Mouse (Mus musculus) MEL (cell line): ENCODE data around the gene Limd2. TPM values are rescaled to one million over a fixed set of nuclear protein-coding genes. Genes with fewer than 3 reads are reported as not detected.
"Not testable (repeated sequence)": the region's sequence is repeated elsewhere in the genome, so short reads cannot be mapped to it uniquely, and the experiment has no call there.

Experiments used
- DNase-seq: peaks from one replicate; pipeline ENCODE4 v3.0.0; 2011; ENCODE audit warnings: low read depth, low spot score
- H3K27ac ChIP-seq: 2 replicates; pipeline ENCODE4 v1.5.1; 2012; ENCODE audit warnings: low read depth, mild to moderate bottlenecking, control low read depth, low read length, moderate library complexity; ENCODE audit not compliant: control insufficient read depth
- H3K27me3 ChIP-seq, 2 experiments: fragments of 150-350 bp in 1 of 2; sonication (generic) in 1 of 2; 2 replicates each; pipeline ENCODE4 v1.6.1; 2012; ENCODE audit warnings: low read length in 2 of 2, mild to moderate bottlenecking in 2 of 2, improper control_type of control experiment in 1 of 2, moderate library complexity in 1 of 2; ENCODE audit not compliant: insufficient read depth in 2 of 2, control insufficient read depth in 1 of 2
- H3K36me3 ChIP-seq, 2 experiments: 2 replicates each; pipeline ENCODE4 v1.6.1; 2012 to 2014; ENCODE audit warnings: low read length in 2 of 2, improper control_type of control experiment in 1 of 2, inconsistent platforms in 1 of 2, mild to moderate bottlenecking in 1 of 2; ENCODE audit not compliant: insufficient read depth in 2 of 2, control insufficient read depth in 1 of 2
- H3K4me1 ChIP-seq, 2 experiments: fragments of 150-350 bp in 1 of 2; sonication (generic) in 1 of 2; 2 replicates each; pipeline ENCODE4 v1.6.1; 2012; ENCODE audit warnings: low read length in 2 of 2, improper control_type of control experiment in 1 of 2, mild to moderate bottlenecking in 1 of 2; ENCODE audit not compliant: insufficient read depth in 2 of 2, control insufficient read depth in 1 of 2
- H3K4me3 ChIP-seq, 2 experiments: fragments of 150-350 bp in 1 of 2; sonication (generic) in 1 of 2; 2 replicates each; pipeline ENCODE4 v1.5.1; 2012; ENCODE audit warnings: low read depth in 2 of 2, low read length in 2 of 2, mild to moderate bottlenecking in 2 of 2, moderate library complexity in 2 of 2, control low read depth in 1 of 2, improper control_type of control experiment in 1 of 2; ENCODE audit not compliant: control insufficient read depth in 1 of 2, insufficient read depth in 1 of 2
- H3K79me2 ChIP-seq: 2 replicates; pipeline ENCODE4 v1.6.1; 2012; ENCODE audit warnings: mild to moderate bottlenecking, low read length, moderate library complexity; ENCODE audit not compliant: control insufficient read depth, poor library complexity, insufficient read depth
- H3K9ac ChIP-seq: 2 replicates; pipeline ENCODE4 v1.6.1; 2012; ENCODE audit warnings: low read depth, mild to moderate bottlenecking, control low read depth, low read length, moderate library complexity; ENCODE audit not compliant: control insufficient read depth, poor library complexity, severe bottlenecking
- H3K9me3 ChIP-seq: fragments of 150-350 bp; sonication (generic); replicated peaks from 2 replicates; pipeline ENCODE4 v1.6.1; 2012; ENCODE audit warnings: mild to moderate bottlenecking, low read length, improper control_type of control experiment, moderate library complexity; ENCODE audit not compliant: insufficient read depth
- CHD1 ChIP-seq: IDR thresholded peaks from 2 replicates; pipeline ENCODE4 v1.6.1; 2012; ENCODE audit warnings: low read depth, mild to moderate bottlenecking, inconsistent platforms, low read length, improper control_type of control experiment
- CTCF ChIP-seq, 3 experiments: IDR thresholded peaks in 2 of 3; conservative IDR thresholded peaks in 1 of 3; 2 replicates each; pipeline ENCODE4 v1.5.1; 2011 to 2012; ENCODE audit warnings: low read length in 3 of 3, low read depth in 2 of 3, mild to moderate bottlenecking in 2 of 3, improper control_type of control experiment in 1 of 3, inconsistent platforms in 1 of 3, mixed read lengths in 1 of 3, moderate library complexity in 1 of 3; ENCODE audit not compliant: control insufficient read depth in 1 of 3, insufficient read depth in 1 of 3, poor library complexity in 1 of 3, severe bottlenecking in 1 of 3
- E2F4 ChIP-seq: IDR thresholded peaks from 2 replicates; pipeline ENCODE4 v1.6.1; 2011; ENCODE audit warnings: low read depth, low read length, improper control_type of control experiment, borderline replicate concordance
- ELF1 ChIP-seq: IDR thresholded peaks from 2 replicates; pipeline ENCODE4 v1.6.1; 2014; ENCODE audit warnings: low read depth, mild to moderate bottlenecking, inconsistent platforms, low read length, improper control_type of control experiment, moderate library complexity
- EP300 ChIP-seq, 2 experiments: IDR thresholded peaks; 2 replicates each; pipeline ENCODE4 v1.6.1; 2011; ENCODE audit warnings: improper control_type of control experiment in 2 of 2, low read length in 2 of 2, low read depth in 1 of 2, mild to moderate bottlenecking in 1 of 2
- ETS1 ChIP-seq: IDR thresholded peaks from 2 replicates; pipeline ENCODE4 v1.6.1; 2012; ENCODE audit warnings: low read depth, mild to moderate bottlenecking, inconsistent platforms, low read length, improper control_type of control experiment, moderate library complexity
- GATA1 ChIP-seq: IDR thresholded peaks from 2 replicates; pipeline ENCODE4 v1.6.1; 2011; ENCODE audit warnings: low read depth, low read length, improper control_type of control experiment
- MAX ChIP-seq: IDR thresholded peaks from 2 replicates; pipeline ENCODE4 v1.6.1; 2011; ENCODE audit warnings: low read length, improper control_type of control experiment
- NRF1 ChIP-seq: IDR thresholded peaks from 2 replicates; pipeline ENCODE4 v1.6.1; 2014; ENCODE audit warnings: low read depth, mild to moderate bottlenecking, inconsistent platforms, low read length, improper control_type of control experiment, moderate library complexity; ENCODE audit not compliant: poor library complexity, insufficient read depth, severe bottlenecking
- POLR2A ChIP-seq, 2 experiments: IDR thresholded peaks; 2 replicates each; pipeline ENCODE4 v1.6.1; 2011 to 2012; ENCODE audit warnings: low read length in 2 of 2, mild to moderate bottlenecking in 2 of 2, control low read depth in 1 of 2, improper control_type of control experiment in 1 of 2, low read depth in 1 of 2, moderate library complexity in 1 of 2; ENCODE audit not compliant: control insufficient read depth in 1 of 2, insufficient read depth in 1 of 2, poor library complexity in 1 of 2
- POLR2AphosphoS2 ChIP-seq: IDR thresholded peaks from 2 replicates; pipeline ENCODE4 v1.6.1; 2011; ENCODE audit warnings: low read length, improper control_type of control experiment
- POLR2AphosphoS5 ChIP-seq: IDR thresholded peaks from 2 replicates; pipeline ENCODE4 v1.6.1; 2012; ENCODE audit warnings: low read depth, borderline replicate concordance, mild to moderate bottlenecking, inconsistent platforms, low read length, moderate library complexity, mixed read lengths
- RAD21 ChIP-seq: IDR thresholded peaks from 2 replicates; pipeline ENCODE4 v1.6.1; 2011; ENCODE audit warnings: mild to moderate bottlenecking, low read depth, low read length, improper control_type of control experiment
- SIN3A ChIP-seq: IDR thresholded peaks from 2 replicates; pipeline ENCODE4 v1.6.1; 2012; ENCODE audit warnings: low read length, improper control_type of control experiment, inconsistent platforms
- UBTF ChIP-seq: IDR thresholded peaks from 2 replicates; pipeline ENCODE4 v1.6.1; 2012; ENCODE audit warnings: low read depth, mild to moderate bottlenecking, inconsistent platforms, low read length, improper control_type of control experiment, moderate library complexity, borderline replicate concordance; ENCODE audit not compliant: insufficient read depth
- USF1 ChIP-seq: IDR thresholded peaks from 2 replicates; pipeline ENCODE4 v1.6.1; 2014; ENCODE audit warnings: low read depth, mild to moderate bottlenecking, inconsistent platforms, low read length, improper control_type of control experiment, moderate library complexity
- USF2 ChIP-seq, 2 experiments: IDR thresholded peaks; 2 replicates each; pipeline ENCODE4 v1.6.1; 2011 to 2012; ENCODE audit warnings: improper control_type of control experiment in 2 of 2, low read length in 2 of 2, borderline replicate concordance in 1 of 2, inconsistent platforms in 1 of 2, low read depth in 1 of 2, mild to moderate bottlenecking in 1 of 2; ENCODE audit not compliant: insufficient read depth in 1 of 2
- ZC3H11A ChIP-seq: IDR thresholded peaks from 2 replicates; pipeline ENCODE4 v1.6.1; 2012; ENCODE audit warnings: low read depth, mild to moderate bottlenecking, inconsistent platforms, low read length, improper control_type of control experiment
- ZMIZ1 ChIP-seq: IDR thresholded peaks from 2 replicates; pipeline ENCODE4 v1.6.1; 2012; ENCODE audit warnings: low read depth, mild to moderate bottlenecking, inconsistent platforms, low read length, improper control_type of control experiment, moderate library complexity
- ZNF384 ChIP-seq: IDR thresholded peaks from 2 replicates; pipeline ENCODE4 v1.6.1; 2012; ENCODE audit warnings: low read depth, mild to moderate bottlenecking, inconsistent platforms, low read length, improper control_type of control experiment
- polyA plus RNA-seq, 2 experiments: library from polyadenylated mRNA; stranded (reverse) in 1 of 2; unstranded in 1 of 2; fragments of >175 nt in 1 of 2; fragments of >200 nt in 1 of 2; gene quantifications; 2 replicates each; pipeline versions ENCODE4 v1.2.1 to v1.2.4; 2012; ENCODE audit warnings: low replicate concordance in 2 of 2, low read depth in 1 of 2; ENCODE audit not compliant: insufficient read length in 2 of 2, insufficient read depth in 1 of 2, missing spikeins in 1 of 2
- total RNA-seq: library from RNA; depleted of rRNA; stranded (reverse); fragments of 300-350 nt; gene quantifications from 2 replicates; pipeline ENCODE4 v1.2.3, GENCODE M21; 2012

The Limd2 gene
- total and polyA plus RNA-seq, 3 experiments: 58.6 to 201 TPM; not detected in 1

GRCm38 (mm10) chr11:106201337-106202122 lies 40.9 kb upstream of the Limd2 start (continued):
- TF ChIP-seq ZNF384 (0 out of 2 replicates have a peak, but pooled peaks have one; percentile 28), SIN3A (peak; percentile 95), ELF1 (peak; percentile 17; the same call in 1 of the 2 replicates), POLR2AphosphoS5 (no peak)

GRCm38 (mm10) chr11:106200756-106201155 lies 40.1 kb upstream of the Limd2 start:
- 0 out of 2 replicates have a peak, but pooled peaks have one; percentile 33 for TF ChIP-seq GATA1
- TF ChIP-seq RAD21: no peak
- TF ChIP-seq POLR2AphosphoS2: no peak
- H3K27ac ChIP-seq: peak overlapping the region; percentile 44
- DNase-seq: no peak
- no peaks in the 10 kb centered on the region for H3K27me3 ChIP-seq
- H3K79me2 ChIP-seq: no peaks in the 10 kb centered on the region
- no peak overlapping the region for H3K4me3 ChIP-seq
- peaks cover 27 to 47% of the 10 kb centered on the region in 2 experiments for H3K36me3 ChIP-seq
- H3K4me1 ChIP-seq: peaks cover 32 to 35% of the 10 kb centered on the region in 2 experiments
- no peak overlapping the region for H3K9ac ChIP-seq
- no peaks in the 10 kb centered on the region for H3K9me3 ChIP-seq

GRCm38 (mm10) chr11:106199997-106200396 lies 39.3 kb upstream of the Limd2 start:
- not testable (repeated sequence) for H3K4me3 ChIP-seq, H3K79me2 ChIP-seq, DNase-seq, H3K9me3 ChIP-seq, H3K27me3 ChIP-seq, H3K9ac ChIP-seq, H3K27ac ChIP-seq
- peaks cover 24 to 47% of the 10 kb centered on the region in 2 experiments for H3K36me3 ChIP-seq
- peaks cover 32 to 35% of the 10 kb centered on the region in 2 experiments for H3K4me1 ChIP-seq

DNA sequence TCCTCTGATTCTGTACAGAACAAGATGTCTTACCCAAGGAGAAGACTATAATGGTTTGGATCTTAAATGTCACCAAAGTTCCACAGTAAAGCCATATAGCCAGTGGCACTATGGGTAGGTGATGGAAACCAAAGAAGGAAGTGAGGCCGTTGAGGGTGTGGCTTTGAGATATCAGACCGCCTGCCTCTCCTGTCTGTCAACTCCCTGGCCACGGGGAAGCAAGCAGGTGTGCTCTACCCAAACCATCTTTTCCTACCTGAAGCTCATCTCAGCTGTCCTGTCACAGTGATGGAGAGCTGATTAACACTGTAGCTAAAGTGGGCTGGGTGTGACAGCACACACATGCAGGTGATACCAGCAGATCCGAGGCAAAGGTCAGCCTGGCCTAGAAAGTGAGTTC lies 37.6 kb upstream of the Limd2 start:
- Histone ChIP-seq H3K79me2 (peaks cover 2% of the 10 kb centered on the region; the same call in 1 of the 2 replicates), H3K27ac (peak overlapping the region; percentile 6; the same call in 1 of the 2 replicates), H3K4me1 (peaks cover 32 to 37% of the 10 kb centered on the region in 2 experiments), H3K4me3 (no peak overlapping the region), H3K9ac (no peak overlapping the region), H3K36me3 (peaks cover 17 to 49% of the 10 kb centered on the region in 2 experiments), H3K27me3 (no peaks in the 10 kb centered on the region), H3K9me3 (no peaks in the 10 kb centered on the region)
- peak; percentile 74 for DNase-seq
- TF ChIP-seq GATA1 (peak; percentile 50; the same call in 1 of the 2 replicates), USF1 (no peak), POLR2AphosphoS5 (no peak), ZMIZ1 (no peak), E2F4 (no peak), USF2 (IDR thresholded peaks at IDR 0.05; ENCODE audit: borderline replicate concordance in 1 of 2, insufficient read depth in 1 of 2, low read depth in 1 of 2, low read length in 2 of 2) (no peak), UBTF (no peak), CTCF (IDR thresholded peaks at IDR 0.05 in 2 of 3, conservative IDR thresholded peaks at IDR 0.05 in 1 of 3; ENCODE audit: control insufficient read depth in 1 of 3, insufficient read depth in 1 of 3, low read depth in 2 of 3, low read length in 3 of 3, poor library complexity in 1 of 3, severe bottlenecking in 1 of 3) (no peak), NRF1 (no peak), EP300 (IDR thresholded peaks at IDR 0.05; ENCODE audit: low read depth in 1 of 2, low read length in 2 of 2) (peak in 1 of 2 experiments; percentile 50; a peak in 1 of 4 replicates), CHD1 (no peak), ZNF384 (no peak), ZC3H11A (no peak), ETS1 (0 out of 2 replicates have a peak, but pooled peaks have one; percentile 0), MAX (no peak), POLR2A (IDR thresholded peaks at IDR 0.05; ENCODE audit: control insufficient read depth in 1 of 2, insufficient read depth in 1 of 2, low read depth in 1 of 2, low read length in 2 of 2, poor library complexity in 1 of 2) (no peak), RAD21 (no peak), ELF1 (0 out of 2 replicates have a peak, but pooled peaks have one; percentile 52)
